Mouse (Mus musculus): ENCODE results near the gene Tmem59l.

DNA sequence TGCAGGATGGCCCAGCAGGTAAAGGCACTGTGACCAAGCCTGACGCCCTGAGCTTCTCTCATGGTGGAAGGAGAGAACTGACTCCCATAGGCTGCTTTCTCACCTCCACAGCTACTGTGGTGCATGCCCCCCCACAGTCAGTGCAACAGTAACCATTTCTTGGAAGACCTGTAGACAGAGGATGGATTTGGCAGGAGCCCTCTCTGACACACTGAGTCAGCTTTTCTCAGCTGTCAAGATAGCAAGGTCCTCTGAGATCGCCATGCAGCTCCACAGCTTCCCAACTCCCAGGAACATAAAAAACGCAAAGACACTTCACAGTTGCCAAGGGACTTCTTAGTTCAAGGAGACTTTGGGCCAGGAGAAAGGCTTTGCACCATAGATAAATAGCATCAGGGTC is 28.7 kb downstream of the Tmem59l start:
- TF ChIP-seq POLR2A (IDR thresholded peaks at IDR 0.05; ENCODE audit: borderline replicate concordance, extremely low read depth, low read depth, low read length) (no peak), CTCF (IDR thresholded peaks at IDR 0.05; ENCODE audit: insufficient read depth, low read length) (no peak)
